Mouse (Mus musculus) testis, adult 2 months (tissue): ENCODE data around the gene Lbr. TPM values are rescaled to one million over a fixed set of nuclear protein-coding genes. Genes with fewer than 3 reads are reported as not detected.
A peak's percentile ranks its signal among the peaks of the same experiment; 100 is the strongest.

Source experiments
- H3K27ac ChIP-seq: fragments of 200-500 bp; 2 replicates; pipeline ENCODE4 v1.5.1; 2012; ENCODE audit warnings: low read depth, low read length; ENCODE audit not compliant: control insufficient read depth, insufficient read depth
- H3K27me3 ChIP-seq: fragments of 200-500 bp; 2 replicates; pipeline ENCODE4 v1.6.1; 2012; ENCODE audit warnings: mild to moderate bottlenecking, low read length, moderate library complexity; ENCODE audit not compliant: control insufficient read depth, insufficient read depth
- H3K36me3 ChIP-seq: fragments of 200-500 bp; 2 replicates; pipeline ENCODE4 v1.6.1; 2012; ENCODE audit warnings: mild to moderate bottlenecking, low read length; ENCODE audit not compliant: control insufficient read depth, insufficient read depth
- H3K4me1 ChIP-seq: fragments of 200-500 bp; 2 replicates; pipeline ENCODE4 v1.6.1; 2012; ENCODE audit warnings: low read length; ENCODE audit not compliant: control insufficient read depth, insufficient read depth
- H3K4me3 ChIP-seq: fragments of 200-500 bp; 2 replicates; pipeline ENCODE4 v1.5.1; 2012; ENCODE audit warnings: low read depth, mild to moderate bottlenecking, low read length, moderate library complexity, mixed read lengths; ENCODE audit not compliant: control insufficient read depth
- CTCF ChIP-seq: fragments of 200-500 bp; IDR thresholded peaks from 2 replicates; pipeline ENCODE4 v1.5.1; 2012; ENCODE audit warnings: low read depth, mild to moderate bottlenecking, inconsistent platforms, low read length, moderate library complexity; ENCODE audit not compliant: control insufficient read depth, insufficient read depth, insufficient replicate concordance
- POLR2A ChIP-seq: fragments of 200-500 bp; IDR thresholded peaks from 2 replicates; pipeline ENCODE4 v1.6.1; 2012; ENCODE audit warnings: low read depth, mild to moderate bottlenecking, inconsistent platforms, low read length, moderate library complexity; ENCODE audit not compliant: control insufficient read depth
- polyA plus RNA-seq: library from polyadenylated mRNA; depleted of rRNA; stranded (reverse); fragments of >200 nt; gene quantifications from 2 replicates; pipeline ENCODE4 v1.2.3, GENCODE M21; 2012

Lbr gene
- polyA plus RNA-seq, 1 experiment = 14.2 TPM

DNA sequence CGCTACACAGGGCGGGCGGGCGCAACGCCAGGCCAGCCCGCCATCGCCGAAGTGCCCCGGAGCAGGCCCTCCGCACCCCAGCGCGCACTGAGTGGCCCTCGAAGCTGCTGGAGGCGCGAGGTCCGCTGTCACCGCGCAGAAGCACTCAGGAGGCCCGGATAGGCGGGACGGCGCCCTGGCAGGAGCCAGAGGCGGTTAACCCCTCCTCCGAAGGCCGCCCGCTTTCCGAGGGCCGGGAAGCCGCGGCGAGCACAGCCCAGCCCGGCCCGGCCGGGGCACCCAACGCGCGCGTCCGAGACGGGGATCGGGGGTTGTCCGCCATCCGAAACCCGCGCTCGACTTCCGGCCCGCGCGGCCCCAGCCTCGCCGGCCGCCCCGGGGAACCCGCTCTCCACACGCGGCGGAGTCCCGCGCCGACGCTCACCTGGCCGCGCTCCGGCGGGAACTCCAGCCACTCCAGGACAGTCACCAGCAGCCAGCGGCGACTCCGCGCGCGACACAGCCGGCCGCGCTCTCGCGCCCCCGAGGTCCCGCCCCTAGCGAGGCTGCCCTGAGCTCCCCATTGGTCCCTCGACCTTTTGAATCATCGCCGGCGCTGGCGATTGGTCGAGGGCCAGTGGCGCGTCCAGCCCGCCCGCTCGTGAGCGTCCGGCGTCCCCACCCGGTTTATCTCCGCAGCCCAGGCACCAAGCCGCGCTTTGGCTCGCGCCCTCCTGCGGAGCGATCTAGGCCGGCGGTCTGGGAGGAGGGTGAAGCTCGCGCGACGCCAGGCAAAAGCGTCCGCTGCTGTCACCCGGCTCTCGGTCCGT is 778 bp downstream of the Lbr start:
- Histone ChIP-seq H3K4me1 (no peaks in the 10 kb centered on the region; the same call in none of the 2 replicates), H3K36me3 (no peaks in the 10 kb centered on the region), H3K27ac (peak overlapping the region; percentile 78), H3K27me3 (no peaks in the 10 kb centered on the region), H3K4me3 (peak overlapping the region; percentile 84)
- TF ChIP-seq CTCF (0 out of 2 replicates have a peak, but pooled peaks have one; percentile 4), POLR2A (peak; percentile 71)

- no peaks in the 10 kb centered on the region; the same call in none of the 2 replicates for H3K4me1 ChIP-seq
- peak overlapping the region; percentile 78 for H3K27ac ChIP-seq
- no peak for TF ChIP-seq POLR2A
- TF ChIP-seq CTCF = no peak
These were observed 1.4 kb downstream of the Lbr start for GRCm38 (mm10) chr1:181841396-181841795.

GRCm38 (mm10) chr1:181839746-181840366 is 3.0 kb downstream of the Lbr start:
- H3K36me3 ChIP-seq = no peaks in the 10 kb centered on the region
- TF ChIP-seq CTCF = no peak
- no peak for TF ChIP-seq POLR2A
- H3K4me3 ChIP-seq = no peak overlapping the region
- no peaks in the 10 kb centered on the region; the same call in 1 of the 2 replicates for H3K4me1 ChIP-seq
- H3K27me3 ChIP-seq = no peaks in the 10 kb centered on the region
- H3K27ac ChIP-seq = no peak overlapping the region

More at GRCm38 (mm10) chr1:181841396-181841795, 1.4 kb downstream of the Lbr start:
- Histone ChIP-seq H3K36me3 (no peaks in the 10 kb centered on the region), H3K27me3 (no peaks in the 10 kb centered on the region), H3K4me3 (peak overlapping the region; percentile 84)

DNA sequence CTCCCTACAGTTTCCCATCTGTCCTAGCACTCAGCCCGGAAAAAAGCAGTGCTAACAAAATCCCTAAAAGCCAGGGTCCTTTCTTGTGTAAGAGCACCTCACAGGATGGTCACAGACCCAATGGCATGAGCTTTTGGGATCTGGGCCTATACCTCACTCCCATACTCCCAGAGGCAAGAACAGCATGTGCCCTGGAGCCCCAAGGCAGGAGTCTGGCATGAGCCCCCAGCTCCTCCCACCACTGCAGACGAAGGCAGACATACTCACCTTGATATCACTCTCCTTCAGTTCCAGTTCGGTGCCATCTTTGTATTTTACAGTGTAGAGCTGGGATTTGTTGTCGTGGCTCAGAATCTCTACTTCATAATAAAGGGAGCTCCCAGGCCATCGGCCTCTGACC is 4.7 kb downstream of the Lbr start:
- TF ChIP-seq POLR2A (no peak), CTCF (no peak)
- Histone ChIP-seq H3K4me3 (no peak overlapping the region), H3K27me3 (no peaks in the 10 kb centered on the region), H3K27ac (no peak overlapping the region), H3K4me1 (no peaks in the 10 kb centered on the region; the same call in 1 of the 2 replicates), H3K36me3 (no peaks in the 10 kb centered on the region)

GRCm38 (mm10) chr1:181833143-181833542 is 9.7 kb downstream of the Lbr start:
- no peak overlapping the region for H3K27ac ChIP-seq
- no peaks in the 10 kb centered on the region for H3K4me1 ChIP-seq
- no peaks in the 10 kb centered on the region; the same call in 1 of the 2 replicates for H3K36me3 ChIP-seq
- H3K27me3 ChIP-seq = no peaks in the 10 kb centered on the region
- H3K4me3 ChIP-seq = no peak overlapping the region
- TF ChIP-seq CTCF = no peak
- no peak for TF ChIP-seq POLR2A

- no peak overlapping the region for H3K27ac ChIP-seq
- no peaks in the 10 kb centered on the region for H3K4me1 ChIP-seq
- no peaks in the 10 kb centered on the region for H3K27me3 ChIP-seq
- TF ChIP-seq POLR2A (no peak), CTCF (no peak)
- no peaks in the 10 kb centered on the region; the same call in 1 of the 2 replicates for H3K36me3 ChIP-seq
- no peak overlapping the region for H3K4me3 ChIP-seq
These were observed 10.1 kb downstream of the Lbr start for GRCm38 (mm10) chr1:181832720-181833119.

- no peaks in the 10 kb centered on the region for H3K27me3 ChIP-seq
- TF ChIP-seq POLR2A (no peak), CTCF (no peak)
- no peak overlapping the region for H3K27ac ChIP-seq
- no peak overlapping the region for H3K4me3 ChIP-seq
- H3K4me1 ChIP-seq = no peaks in the 10 kb centered on the region
- H3K36me3 ChIP-seq = no peaks in the 10 kb centered on the region; the same call in 1 of the 2 replicates
These were observed 14.5 kb downstream of the Lbr start for GRCm38 (mm10) chr1:181828365-181828764.
